Mouse (Mus musculus) liver, embryonic 14.5 days (tissue): ENCODE data around the gene Hist1h2ab. TPM values are rescaled to one million over a fixed set of nuclear protein-coding genes. Genes with fewer than 3 reads are reported as not detected.

Experiments
- ATAC-seq: fragments of 200-750 bp; cut with Nextera tagmentation; 2 replicates; pipeline ENCODE4 v1.8.0; 2017; ENCODE audit warnings: moderate number of reproducible peaks, mild to moderate bottlenecking, moderate library complexity; ENCODE audit not compliant: insufficient read depth
- DNase-seq, 3 experiments: peaks; one replicate each; pipeline ENCODE4 v3.0.0-alpha.2; 2012 to 2013; ENCODE audit warnings: low read depth in 3 of 3, low spot score in 3 of 3
- H3K27ac ChIP-seq: fragments of 300-500 bp; sonication (generic); 2 replicates; pipeline ENCODE4 v1.5.1; 2014; ENCODE audit warnings: moderate library complexity, mild to moderate bottlenecking, control low read depth, inconsistent platforms
- H3K27me3 ChIP-seq: fragments of 300-500 bp; sonication (generic); 2 replicates; pipeline ENCODE4 v1.6.1; 2014; ENCODE audit warnings: mild to moderate bottlenecking, low read length, moderate library complexity; ENCODE audit not compliant: control insufficient read depth, insufficient read depth
- H3K36me3 ChIP-seq: fragments of 300-500 bp; sonication (generic); replicated peaks from 2 replicates; pipeline ENCODE4 v1.6.1; 2014; ENCODE audit warnings: low read depth; ENCODE audit not compliant: control insufficient read depth, insufficient read depth
- H3K4me1 ChIP-seq, 2 experiments: fragments of 200-500 bp in 1 of 2; fragments of 300-500 bp in 1 of 2; sonication (generic) in 1 of 2; replicated peaks; 2 replicates each; pipeline ENCODE4 v1.6.1; 2012 to 2014; ENCODE audit warnings: antibody characterized with exemption in 1 of 2, inconsistent platforms in 1 of 2, low read length in 1 of 2; ENCODE audit not compliant: control insufficient read depth in 2 of 2, insufficient read depth in 2 of 2
- H3K4me2 ChIP-seq: fragments of 300-500 bp; sonication (generic); 2 replicates; pipeline ENCODE4 v1.6.1; 2014; ENCODE audit warnings: low read depth, mild to moderate bottlenecking, control low read depth, moderate library complexity
- H3K4me3 ChIP-seq, 2 experiments: fragments of 200-500 bp in 1 of 2; fragments of 300-500 bp in 1 of 2; sonication (generic) in 1 of 2; 2 replicates each; pipeline ENCODE4 v1.5.1; 2012 to 2014; ENCODE audit warnings: low read depth in 2 of 2, low read length in 2 of 2, mild to moderate bottlenecking in 2 of 2, control low read depth in 1 of 2, inconsistent platforms in 1 of 2, moderate library complexity in 1 of 2; ENCODE audit not compliant: insufficient read depth in 1 of 2
- H3K9ac ChIP-seq: fragments of 300-500 bp; sonication (generic); replicated peaks from 2 replicates; pipeline ENCODE4 v1.6.1; 2014; ENCODE audit warnings: mild to moderate bottlenecking, control low read depth, moderate library complexity
- H3K9me3 ChIP-seq: fragments of 300-500 bp; sonication (generic); 2 replicates; pipeline ENCODE4 v1.6.1; 2016; ENCODE audit warnings: low read length, mixed read lengths; ENCODE audit not compliant: control insufficient read depth
- CTCF ChIP-seq: IDR thresholded peaks from 2 replicates; pipeline ENCODE4 v1.5.1; 2016; ENCODE audit warnings: antibody characterized with exemption, low read depth, control low read depth
- EP300 ChIP-seq: IDR thresholded peaks from 2 replicates; pipeline ENCODE4 v1.6.1; 2016; ENCODE audit warnings: antibody characterized with exemption, low read depth
- WGBS: fragments of 180-500 bp; shearing (Covaris S2); extraction: QIAGEN DNeasy Blood & Tissue Kit; methylation state at CpG from one replicate; pipeline ENCODE4 v1.1.7; 2014; ENCODE audit not compliant: insufficient replicate concordance; 5-methylcytosine and 5-hydroxymethylcytosine counted together
- polyA plus RNA-seq, 2 experiments: library from polyadenylated mRNA; depleted of rRNA in 1 of 2; stranded (reverse) in 1 of 2; unstranded in 1 of 2; fragments of >200 nt; fragmentation: Nextera tagmentation in 1 of 2; extraction: Ambion mirVana in 1 of 2; gene quantifications; 2 replicates each; pipeline versions ENCODE4 v1.2.1 to v1.2.3; 2012 to 2014

The Hist1h2ab gene
- polyA plus RNA-seq, 2 experiments = 45.3 to 74.8 TPM

GRCm38 (mm10) chr13:23708041-23708440, 42.9 kb upstream of the Hist1h2ab start:
- H3K9ac ChIP-seq = no peak overlapping the region
- no peaks in the 10 kb centered on the region for H3K9me3 ChIP-seq
- no peak overlapping the region for H3K27ac ChIP-seq
- no peak for ATAC-seq
- no peak for TF ChIP-seq EP300
- H3K4me3 ChIP-seq = no peak overlapping the region
- no peak overlapping the region for H3K4me2 ChIP-seq
- peaks cover 6% of the 10 kb centered on the region for H3K27me3 ChIP-seq
- no peaks in the 10 kb centered on the region for H3K36me3 ChIP-seq
- 69% methylated on average over 4 of the region's 4 CpGs for whole genome bisulfite sequencing
- no peak for DNase-seq
- peaks cover 2 to 9% of the 10 kb centered on the region in 2 experiments; a peak in 2 of 4 replicates for H3K4me1 ChIP-seq

- Histone ChIP-seq H3K4me2 (no peak overlapping the region), H3K27ac (no peak overlapping the region), H3K27me3 (peaks cover 6% of the 10 kb centered on the region), H3K9me3 (no peaks in the 10 kb centered on the region), H3K9ac (no peak overlapping the region; the same call in 1 of the 2 replicates), H3K4me3 (no peak overlapping the region), H3K36me3 (no peaks in the 10 kb centered on the region), H3K4me1 (peaks cover 2 to 9% of the 10 kb centered on the region in 2 experiments; a peak in 2 of 4 replicates)
- DNase-seq (no peak), ATAC-seq (no peak)
- TF ChIP-seq EP300 (no peak), CTCF (no peak)
- 74% methylated on average over 4 of the region's 4 CpGs for WGBS
Measured at GRCm38 (mm10) chr13:23708654-23709053, 42.3 kb upstream of the Hist1h2ab start.

GRCm38 (mm10) chr13:23709714-23710373, 41.1 kb upstream of the Hist1h2ab start:
- H3K27ac ChIP-seq = no peak overlapping the region

GRCm38 (mm10) chr13:23710374-23711089, 40.4 kb upstream of the Hist1h2ab start, which contains the start of gene Hfe:
Hfe (minus strand) TSS chr13:23710854.
- H3K4me1 ChIP-seq = peaks cover 2 to 9% of the 10 kb centered on the region in 2 experiments; a peak in 2 of 4 replicates
- H3K36me3 ChIP-seq = no peaks in the 10 kb centered on the region
- H3K9ac ChIP-seq = peak within 1 kb of the TSS; percentile 71
- no peaks in the 10 kb centered on the region for H3K9me3 ChIP-seq
- H3K4me3 ChIP-seq = peak within 1 kb of the TSS; percentile 45 to 51
- H3K27me3 ChIP-seq = peaks cover 6% of the 10 kb centered on the region
- peak within 1 kb of the TSS; percentile 57 for H3K4me2 ChIP-seq
- DNase-seq (no peak), ATAC-seq (peak; percentile 28; the same call in 1 of the 2 replicates)
- WGBS = 1% methylated on average over 17 of the region's 17 CpGs
- no peak within 1 kb of the TSS for H3K27ac ChIP-seq
- TF ChIP-seq EP300 (no peak), CTCF (no peak)

More at GRCm38 (mm10) chr13:23709714-23710373, 41.1 kb upstream of the Hist1h2ab start:
- peak overlapping the region; percentile 57 for H3K4me2 ChIP-seq
- no peak for DNase-seq
- ATAC-seq = no peak
- no peaks in the 10 kb centered on the region for H3K36me3 ChIP-seq
- 37% methylated on average over 14 of the region's 15 CpGs for WGBS
- TF ChIP-seq EP300 = no peak
- TF ChIP-seq CTCF = no peak
- peaks cover 6% of the 10 kb centered on the region for H3K27me3 ChIP-seq
- H3K9ac ChIP-seq = peak overlapping the region; percentile 71
- H3K4me3 ChIP-seq = peak overlapping the region; percentile 45 to 51
- H3K9me3 ChIP-seq = no peaks in the 10 kb centered on the region
- peaks cover 2 to 9% of the 10 kb centered on the region in 2 experiments; a peak in 2 of 4 replicates for H3K4me1 ChIP-seq
